Mouse (Mus musculus): Measurements from ENCODE around the gene Pnpla2.

DNA sequence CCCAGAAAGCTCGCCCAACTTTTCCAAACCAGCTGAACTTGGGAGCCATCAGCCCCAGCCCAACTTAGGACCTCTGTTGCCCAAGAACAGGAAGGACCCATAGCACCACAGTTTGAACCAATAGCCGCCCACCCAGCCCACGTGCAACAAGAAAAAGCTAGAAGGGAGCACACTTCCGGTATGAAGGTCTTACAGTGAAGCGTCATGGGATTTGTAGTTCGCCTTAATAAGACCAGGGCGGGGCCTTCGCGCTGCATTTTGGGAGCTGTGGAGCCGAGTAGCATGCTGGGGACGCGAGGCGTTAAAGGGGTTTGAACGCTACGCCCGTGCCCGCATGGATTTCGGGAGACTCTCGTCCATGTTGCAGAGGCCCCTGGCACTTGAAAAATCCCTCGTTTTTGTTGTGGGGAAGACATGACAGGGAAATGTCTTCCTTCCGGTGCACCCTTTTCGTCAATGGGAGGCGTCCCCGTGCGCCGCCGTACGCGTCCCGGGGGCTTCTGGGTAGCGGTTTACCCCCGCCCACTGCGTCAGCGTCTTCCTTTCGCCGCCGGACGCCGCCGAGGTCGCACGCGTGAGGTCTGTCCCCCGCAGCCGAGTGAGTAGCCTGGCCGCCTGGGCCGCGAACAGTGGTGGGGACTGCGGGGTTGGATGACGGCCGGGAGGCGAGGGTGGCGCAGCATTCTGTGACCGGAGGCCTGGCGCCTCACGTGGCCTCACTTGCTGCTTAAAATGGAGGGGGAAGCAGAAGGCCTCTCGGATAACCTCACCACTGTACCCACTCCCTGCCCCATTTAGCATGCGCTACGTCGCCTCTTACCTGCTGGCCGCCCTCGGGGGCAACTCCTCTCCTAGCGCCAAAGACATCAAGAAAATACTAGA is 7.6 kb upstream of the Pnpla2 start, which contains the start of gene Rplp2:
- TF ChIP-seq CTCF (IDR thresholded peaks at IDR 0.05; ENCODE audit: low read depth) (no peak), EP300 (IDR thresholded peaks at IDR 0.05; ENCODE audit: low read depth) (peak; percentile 94)

Data from heart, postnatal 0 days (tissue).